Mouse (Mus musculus) stomach, postnatal 0 days (tissue): ENCODE data around the gene Pi4k2a. TPM values are rescaled to one million over a fixed set of nuclear protein-coding genes. Genes with fewer than 3 reads are reported as not detected.

ENCODE experiments used
- ATAC-seq: fragments of 200-750 bp; cut with Nextera tagmentation; 2 replicates; pipeline ENCODE4 v1.8.0; 2017; ENCODE audit not compliant: low FRiP score, low TSS enrichment
- DNase-seq: peaks from one replicate; pipeline ENCODE4 v3.0.0-alpha.2; 2016; ENCODE audit warnings: low spot score
- H3K27ac ChIP-seq: fragments of 300-500 bp; sonication (generic); replicated peaks from 2 replicates; pipeline ENCODE4 v1.5.1; 2014; ENCODE audit warnings: mild to moderate bottlenecking, control low read depth
- H3K27me3 ChIP-seq: fragments of 300-500 bp; sonication (generic); 2 replicates; pipeline ENCODE4 v1.6.1; 2014; ENCODE audit warnings: low read length; ENCODE audit not compliant: control insufficient read depth, insufficient read depth
- H3K36me3 ChIP-seq: fragments of 300-500 bp; sonication (generic); 2 replicates; pipeline ENCODE4 v1.6.1; 2014; ENCODE audit warnings: low read length, mixed read lengths; ENCODE audit not compliant: control insufficient read depth, insufficient read depth
- H3K4me1 ChIP-seq: fragments of 300-500 bp; sonication (generic); replicated peaks from 2 replicates; pipeline ENCODE4 v1.6.1; 2014; ENCODE audit warnings: antibody characterized with exemption; ENCODE audit not compliant: control insufficient read depth, insufficient read depth
- H3K4me2 ChIP-seq: fragments of 300-500 bp; sonication (generic); replicated peaks from 2 replicates; pipeline ENCODE4 v1.6.1; 2014; ENCODE audit warnings: low read depth, mild to moderate bottlenecking, control low read depth, moderate library complexity
- H3K4me3 ChIP-seq: fragments of 300-500 bp; sonication (generic); 2 replicates; pipeline ENCODE4 v1.5.1; 2014; ENCODE audit warnings: low read depth, low read length, control low read depth
- H3K9ac ChIP-seq: fragments of 300-500 bp; sonication (generic); 2 replicates; pipeline ENCODE4 v1.6.1; 2014; ENCODE audit warnings: mild to moderate bottlenecking, low read length, control low read depth, mixed read lengths
- H3K9me3 ChIP-seq: fragments of 300-500 bp; sonication (generic); 2 replicates; pipeline ENCODE4 v1.6.1; 2016; ENCODE audit warnings: low read length; ENCODE audit not compliant: control insufficient read depth
- CTCF ChIP-seq: IDR thresholded peaks from 2 replicates; pipeline ENCODE4 v1.5.1; 2016; ENCODE audit warnings: antibody characterized with exemption, low read depth, mild to moderate bottlenecking, moderate library complexity
- EP300 ChIP-seq: optimal IDR thresholded peaks from 2 replicates; pipeline ENCODE3; 2016; ENCODE audit warnings: antibody characterized with exemption
- WGBS: fragments of 180-500 bp; shearing (Covaris S2); extraction: QIAGEN DNeasy Blood & Tissue Kit; methylation state at CpG from one replicate; pipeline ENCODE4 v1.1.7; 2014; 5-methylcytosine and 5-hydroxymethylcytosine counted together
- polyA plus RNA-seq: library from polyadenylated mRNA; unstranded; fragments of >200 nt; fragmentation: Nextera tagmentation; extraction: Ambion mirVana; gene quantifications from 2 replicates; pipeline ENCODE4 v1.2.1, GENCODE M21; 2015

Gene Pi4k2a
- polyA plus RNA-seq, 1 experiment from 2014 or later = 21.6 TPM

GRCm38 (mm10) chr19:42115783-42116335, 25.6 kb downstream of the Pi4k2a start:
- no peaks in the 10 kb centered on the region for H3K9me3 ChIP-seq
- H3K27me3 ChIP-seq = no peaks in the 10 kb centered on the region
- H3K27ac ChIP-seq = 0 out of 2 replicates have a peak overlapping the region, but pooled peaks have one; percentile 31
- no peaks in the 10 kb centered on the region for H3K4me1 ChIP-seq
- DNase-seq (no peak), ATAC-seq (peak; percentile 62)
- H3K9ac ChIP-seq = no peak overlapping the region
- WGBS = 74% methylated on average over 4 of the region's 4 CpGs
- no peak overlapping the region for H3K4me2 ChIP-seq
- H3K4me3 ChIP-seq = no peak overlapping the region
- H3K36me3 ChIP-seq = peaks cover 13% of the 10 kb centered on the region
- TF ChIP-seq EP300 (no peak), CTCF (no peak)

- H3K36me3 ChIP-seq = peaks cover 19% of the 10 kb centered on the region
- H3K27me3 ChIP-seq = no peaks in the 10 kb centered on the region
- DNase-seq = no peak
- H3K9me3 ChIP-seq = no peaks in the 10 kb centered on the region
- ATAC-seq = peak; percentile 14; the same call in 1 of the 2 replicates
- H3K27ac ChIP-seq = no peak overlapping the region
- no peak overlapping the region for H3K9ac ChIP-seq
- 90% methylated on average over 9 of the region's 9 CpGs for WGBS
- no peaks in the 10 kb centered on the region for H3K4me1 ChIP-seq
- H3K4me2 ChIP-seq = no peak overlapping the region
- no peak for TF ChIP-seq EP300
- no peak for TF ChIP-seq CTCF
- no peak overlapping the region for H3K4me3 ChIP-seq
Measured at GRCm38 (mm10) chr19:42118142-42118541, 27.9 kb downstream of the Pi4k2a start.

- Histone ChIP-seq H3K9ac (no peak overlapping the region), H3K27me3 (no peaks in the 10 kb centered on the region), H3K4me3 (no peak overlapping the region), H3K9me3 (no peaks in the 10 kb centered on the region), H3K36me3 (peaks cover 19% of the 10 kb centered on the region), H3K4me1 (no peaks in the 10 kb centered on the region), H3K4me2 (no peak overlapping the region), H3K27ac (no peak overlapping the region)
- ATAC-seq (peak; percentile 81), DNase-seq (peak; percentile 60)
- TF ChIP-seq CTCF (no peak), EP300 (no peak)
- 70% methylated on average over 5 of the region's 5 CpGs for WGBS
Measured at GRCm38 (mm10) chr19:42118596-42118995, 28.3 kb downstream of the Pi4k2a start.

GRCm38 (mm10) chr19:42120451-42120850, 30.2 kb downstream of the Pi4k2a start:
- peaks cover 24% of the 10 kb centered on the region for H3K36me3 ChIP-seq
- DNase-seq (peak; percentile 31), ATAC-seq (peak; percentile 33; the same call in 1 of the 2 replicates)
- no peaks in the 10 kb centered on the region for H3K4me1 ChIP-seq
- no peaks in the 10 kb centered on the region for H3K27me3 ChIP-seq
- no peaks in the 10 kb centered on the region for H3K9me3 ChIP-seq
- no peak overlapping the region for H3K4me2 ChIP-seq
- no peak for TF ChIP-seq CTCF
- no peak for TF ChIP-seq EP300
- WGBS = 74% methylated on average over 8 of the region's 8 CpGs
- no peak overlapping the region for H3K9ac ChIP-seq
- H3K4me3 ChIP-seq = no peak overlapping the region
- no peak overlapping the region for H3K27ac ChIP-seq

- Histone ChIP-seq H3K9me3 (no peaks in the 10 kb centered on the region), H3K36me3 (peaks cover 22% of the 10 kb centered on the region), H3K27me3 (no peaks in the 10 kb centered on the region), H3K9ac (no peak overlapping the region), H3K4me3 (no peak overlapping the region), H3K4me2 (no peak overlapping the region), H3K27ac (no peak overlapping the region), H3K4me1 (0 out of 2 replicates have a peak, but pooled peaks cover 2% of the 10 kb centered on the region)
- 83% methylated on average over 13 of the region's 13 CpGs for WGBS
- TF ChIP-seq CTCF (no peak), EP300 (no peak)
- ATAC-seq = no peak
- no peak for DNase-seq
Measured at GRCm38 (mm10) chr19:42124684-42125083, 34.4 kb downstream of the Pi4k2a start.

- no peak for TF ChIP-seq CTCF
- TF ChIP-seq EP300 = no peak
- ATAC-seq (no peak), DNase-seq (no peak)
- Histone ChIP-seq H3K9ac (no peak overlapping the region), H3K4me2 (no peak overlapping the region), H3K4me1 (peaks cover 4% of the 10 kb centered on the region; the same call in 1 of the 2 replicates), H3K27ac (peak overlapping the region; percentile 80; the same call in 1 of the 2 replicates), H3K36me3 (peaks cover 14% of the 10 kb centered on the region), H3K9me3 (no peaks in the 10 kb centered on the region), H3K4me3 (no peak overlapping the region), H3K27me3 (no peaks in the 10 kb centered on the region)
- 69% methylated on average over 11 of the region's 11 CpGs for WGBS
Measured at GRCm38 (mm10) chr19:42125501-42126218, 35.4 kb downstream of the Pi4k2a start.
